Mouse (Mus musculus) liver (tissue): Measurements from ENCODE around the gene Brca2.
"Not testable (repeated sequence)": the region's sequence is repeated elsewhere in the genome, so short reads cannot be mapped to it uniquely, and the experiment has no call there.

Experiments used
- DNase-seq: peaks from one replicate; pipeline ENCODE4 v3.0.0-alpha.2; 2020; ENCODE audit warnings: mixed read lengths

Brca2 gene

GRCm38 (mm10) chr5:150521937-150522866 is at the start of gene Brca2:
Gene Brca2, plus strand, starts transcription at chr5:150522630.
- peak; percentile 95 for DNase-seq

GRCm38 (mm10) chr5:150477364-150477763 is 45.1 kb upstream of the Brca2 start:
- no peak for DNase-seq

- DNase-seq = no peak
Measured at GRCm38 (mm10) chr5:150478612-150479011, 43.8 kb upstream of the Brca2 start.

- DNase-seq = no peak
Measured at GRCm38 (mm10) chr5:150485198-150485597, 37.2 kb upstream of the Brca2 start.

GRCm38 (mm10) chr5:150490285-150490684 is 32.1 kb upstream of the Brca2 start:
- no peak for DNase-seq

GRCm38 (mm10) chr5:150490821-150491220 is 31.6 kb upstream of the Brca2 start:
- DNase-seq = peak; percentile 10

- DNase-seq = not testable (repeated sequence)
Measured at GRCm38 (mm10) chr5:150491573-150492173, 30.8 kb upstream of the Brca2 start.

GRCm38 (mm10) chr5:150495792-150496191 is 26.6 kb upstream of the Brca2 start:
- peak; percentile 41 for DNase-seq

- DNase-seq = no peak
Measured at GRCm38 (mm10) chr5:150510451-150511225, 11.8 kb upstream of the Brca2 start.

GRCm38 (mm10) chr5:150513264-150513663 is 9.2 kb upstream of the Brca2 start:
- peak; percentile 10 for DNase-seq

GRCm38 (mm10) chr5:150514027-150514426 is 8.4 kb upstream of the Brca2 start:
- DNase-seq = no peak

GRCm38 (mm10) chr5:150518064-150518463 is 4.4 kb upstream of the Brca2 start, which contains the start of gene Zar1l:
Gene Zar1l, minus strand, starts transcription at chr5:150518164.
- no peak for DNase-seq

- no peak for DNase-seq
Measured at GRCm38 (mm10) chr5:150519551-150519950, 2.9 kb upstream of the Brca2 start.

- no peak for DNase-seq
Measured at GRCm38 (mm10) chr5:150522867-150523234, 421 bp downstream of the Brca2 start.

- DNase-seq = no peak
Measured at GRCm38 (mm10) chr5:150525239-150525638, 2.8 kb downstream of the Brca2 start.

GRCm38 (mm10) chr5:150541302-150541701 is 18.9 kb downstream of the Brca2 start:
- DNase-seq = no peak

- DNase-seq = no peak
Measured at GRCm38 (mm10) chr5:150543184-150543583, 20.8 kb downstream of the Brca2 start.

GRCm38 (mm10) chr5:150551637-150552036 is 29.2 kb downstream of the Brca2 start:
- DNase-seq = no peak

- DNase-seq = no peak
Measured at GRCm38 (mm10) chr5:150559519-150560103, 37.2 kb downstream of the Brca2 start.

- no peak for DNase-seq
Measured at GRCm38 (mm10) chr5:150560851-150561250, 38.4 kb downstream of the Brca2 start.

- no peak for DNase-seq
Measured at GRCm38 (mm10) chr5:150561376-150561775, 38.9 kb downstream of the Brca2 start.

GRCm38 (mm10) chr5:150561783-150562182 is 39.4 kb downstream of the Brca2 start:
- no peak for DNase-seq

- no peak for DNase-seq
Measured at GRCm38 (mm10) chr5:150564426-150564825, 42.0 kb downstream of the Brca2 start.
